Mouse (Mus musculus) CH12.LX (cell line): ENCODE measurements at regions not wholly inside any gene's neighbourhood (a gene's known extent, or its start where the extent isn't known, plus 50 kb on each side); places are given as distances from the start of the nearest gene placed in this dataset.

ENCODE experiments used
- CHD2 ChIP-seq: IDR thresholded peaks from 2 replicates; pipeline ENCODE4 v1.6.1; 2011; ENCODE audit warnings: low read length, improper control_type of control experiment
- CTCF ChIP-seq, 2 experiments: IDR thresholded peaks in 1 of 2; conservative IDR thresholded peaks in 1 of 2; 2 replicates each; pipeline ENCODE4 v1.5.1; 2011 to 2012; ENCODE audit warnings: low read depth in 2 of 2, low read length in 2 of 2, improper control_type of control experiment in 1 of 2, inconsistent platforms in 1 of 2, mild to moderate bottlenecking in 1 of 2, moderate library complexity in 1 of 2
- EP300 ChIP-seq: IDR thresholded peaks from 2 replicates; pipeline ENCODE4 v1.6.1; 2011; ENCODE audit warnings: low read length, improper control_type of control experiment
- HCFC1 ChIP-seq: IDR thresholded peaks from 2 replicates; pipeline ENCODE4 v1.6.1; 2012; ENCODE audit warnings: low read depth, mild to moderate bottlenecking, inconsistent platforms, low read length, improper control_type of control experiment
- KAT2A ChIP-seq: IDR thresholded peaks from 2 replicates; pipeline ENCODE4 v1.6.1; 2012; ENCODE audit warnings: low read length, improper control_type of control experiment, inconsistent platforms; ENCODE audit not compliant: insufficient replicate concordance
- MAZ ChIP-seq: IDR thresholded peaks from 2 replicates; pipeline ENCODE4 v1.6.1; 2012; ENCODE audit warnings: low read depth, mild to moderate bottlenecking, inconsistent platforms, low read length, improper control_type of control experiment, moderate library complexity
- MYC ChIP-seq: IDR thresholded peaks from 2 replicates; pipeline ENCODE4 v1.6.1; 2011; ENCODE audit warnings: low read depth, mild to moderate bottlenecking, improper control_type of control experiment, low read length
- POLR2A ChIP-seq: IDR thresholded peaks from 2 replicates; pipeline ENCODE4 v1.6.1; 2011; ENCODE audit warnings: low read depth, mild to moderate bottlenecking, improper control_type of control experiment, low read length
- TCF12 ChIP-seq: IDR thresholded peaks from 2 replicates; pipeline ENCODE4 v1.6.1; 2014; ENCODE audit warnings: low read depth, mild to moderate bottlenecking, inconsistent platforms, low read length, improper control_type of control experiment
- ZC3H11A ChIP-seq: IDR thresholded peaks from 2 replicates; pipeline ENCODE4 v1.6.1; 2012; ENCODE audit warnings: low read depth, mild to moderate bottlenecking, inconsistent platforms, low read length, improper control_type of control experiment
- ZKSCAN1 ChIP-seq: IDR thresholded peaks from 2 replicates; pipeline ENCODE4 v1.6.1; 2012; ENCODE audit warnings: low read depth, inconsistent platforms, low read length, improper control_type of control experiment, borderline replicate concordance
- ZMIZ1 ChIP-seq: IDR thresholded peaks from 2 replicates; pipeline ENCODE4 v1.6.1; 2012; ENCODE audit warnings: low read depth, mild to moderate bottlenecking, inconsistent platforms, low read length, improper control_type of control experiment

- TF ChIP-seq HCFC1 = no peak
- TF ChIP-seq ZMIZ1 = no peak
- TF ChIP-seq CTCF (conservative IDR thresholded peaks at IDR 0.05 in 1 of 2, IDR thresholded peaks at IDR 0.05 in 1 of 2; ENCODE audit: low read depth in 2 of 2, low read length in 2 of 2) = no peak
- TF ChIP-seq MAZ = no peak
- TF ChIP-seq TCF12 = no peak
- TF ChIP-seq KAT2A = no peak
- no peak for TF ChIP-seq POLR2A
- no peak for TF ChIP-seq ZC3H11A
- TF ChIP-seq MYC = no peak
- no peak for TF ChIP-seq CHD2
- no peak for TF ChIP-seq ZKSCAN1
- TF ChIP-seq EP300 = no peak
Observed at GRCm38 (mm10) chr2:45702511-45702910, 585.3 kb upstream of the Zeb2 start.
